Mouse (Mus musculus) gastrocnemius, adult 18-20 months (tissue): Measurements from ENCODE around the gene Six2. TPM values are rescaled to one million over a fixed set of nuclear protein-coding genes. Genes with fewer than 3 reads are reported as not detected.

Experiments used
- DNase-seq: peaks from one replicate; pipeline ENCODE4 v3.0.0; 2021; ENCODE audit warnings: low spot score
- long read RNA-seq, 2 experiments: library from polyadenylated mRNA; stranded (forward); transcript quantifications; one replicate each; pipeline ENCODE4 v2.0.0; 2021
- total RNA-seq, 2 experiments: library from RNA; stranded (reverse); gene quantifications; 2 replicates each; pipeline ENCODE4 v1.2.3; 2021

Gene Six2
- total RNA-seq = 10 to 100 TPM; 16.8 to 22.2 TPM
- long read RNA-seq, experiment 1, transcript Six2-202 (2 exons, 2,119 nt) = major isoform, 64 of 75 reads
- long read RNA-seq, experiment 1, partial matches to known transcripts = 3 of 75 reads
- long read RNA-seq, experiment 1, other reads (novel, unspliced or antisense) = 8 of 75 reads
- long read RNA-seq, experiment 2, transcript Six2-202 (2 exons, 2,119 nt) = major isoform, 41 of 49 reads
- long read RNA-seq, experiment 2, partial matches to known transcripts = 4 of 49 reads
- long read RNA-seq, experiment 2, other reads (novel, unspliced or antisense) = 4 of 49 reads

- peak; percentile 77 for DNase-seq
Observed at GRCm38 (mm10) chr17:85688236-85688910, at the start of gene Six2. Six2 (minus strand) TSS chr17:85688274.

DNA sequence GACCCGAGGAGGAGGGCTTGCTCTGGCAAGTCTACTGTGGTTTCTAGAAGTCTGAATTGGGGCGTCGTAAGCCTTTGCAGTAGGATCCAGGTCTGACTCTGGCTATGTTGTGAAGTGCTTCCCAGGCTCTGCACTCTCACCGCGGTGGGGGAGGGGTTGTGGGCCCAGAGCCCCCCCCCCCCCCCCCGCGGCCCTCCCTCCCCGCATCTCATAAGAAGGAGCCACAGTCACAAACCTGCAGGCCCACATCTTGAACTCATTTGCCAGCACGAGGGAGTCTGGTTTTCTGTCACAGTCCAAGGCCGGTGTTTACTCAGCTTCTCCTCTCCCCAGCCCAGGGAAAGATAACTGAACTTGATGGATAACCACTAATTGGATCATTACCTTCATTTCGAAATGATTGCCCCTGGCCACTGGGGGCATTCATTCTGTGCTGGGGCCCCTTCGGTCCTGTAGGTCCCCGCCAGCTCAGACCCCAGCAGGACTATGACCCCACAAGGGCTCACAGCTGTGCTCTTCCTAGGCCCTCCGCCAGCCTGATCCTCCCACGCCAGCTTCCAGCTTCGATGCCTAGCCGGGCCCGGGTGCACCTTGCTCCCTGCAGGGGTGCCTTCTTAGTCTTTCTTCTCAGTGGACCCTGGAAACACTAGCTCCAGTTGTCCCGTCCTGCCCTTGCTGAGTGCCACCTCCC lies 49.2 kb upstream of the Six2 start:
- DNase-seq = no peak

DNA sequence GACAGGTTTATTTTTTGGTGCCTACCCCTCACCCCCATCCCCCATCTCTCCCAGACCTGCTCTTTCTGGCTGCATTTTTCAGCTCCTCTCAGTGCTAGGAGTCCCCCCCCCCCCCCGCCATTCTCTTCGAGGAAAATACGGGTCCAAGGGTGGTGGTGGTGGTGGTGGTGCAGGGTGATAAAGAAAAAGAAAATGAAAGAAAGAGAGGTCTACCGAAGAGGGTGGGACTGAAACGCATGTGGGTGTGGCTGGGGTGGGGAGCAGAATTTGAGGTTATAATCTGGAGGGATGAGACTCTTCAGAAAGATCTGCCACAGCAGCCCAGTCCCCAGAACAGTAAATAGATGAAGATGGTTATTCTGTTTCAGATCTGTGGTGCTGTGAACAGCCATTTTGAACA lies 43.3 kb upstream of the Six2 start:
- no peak for DNase-seq

DNA sequence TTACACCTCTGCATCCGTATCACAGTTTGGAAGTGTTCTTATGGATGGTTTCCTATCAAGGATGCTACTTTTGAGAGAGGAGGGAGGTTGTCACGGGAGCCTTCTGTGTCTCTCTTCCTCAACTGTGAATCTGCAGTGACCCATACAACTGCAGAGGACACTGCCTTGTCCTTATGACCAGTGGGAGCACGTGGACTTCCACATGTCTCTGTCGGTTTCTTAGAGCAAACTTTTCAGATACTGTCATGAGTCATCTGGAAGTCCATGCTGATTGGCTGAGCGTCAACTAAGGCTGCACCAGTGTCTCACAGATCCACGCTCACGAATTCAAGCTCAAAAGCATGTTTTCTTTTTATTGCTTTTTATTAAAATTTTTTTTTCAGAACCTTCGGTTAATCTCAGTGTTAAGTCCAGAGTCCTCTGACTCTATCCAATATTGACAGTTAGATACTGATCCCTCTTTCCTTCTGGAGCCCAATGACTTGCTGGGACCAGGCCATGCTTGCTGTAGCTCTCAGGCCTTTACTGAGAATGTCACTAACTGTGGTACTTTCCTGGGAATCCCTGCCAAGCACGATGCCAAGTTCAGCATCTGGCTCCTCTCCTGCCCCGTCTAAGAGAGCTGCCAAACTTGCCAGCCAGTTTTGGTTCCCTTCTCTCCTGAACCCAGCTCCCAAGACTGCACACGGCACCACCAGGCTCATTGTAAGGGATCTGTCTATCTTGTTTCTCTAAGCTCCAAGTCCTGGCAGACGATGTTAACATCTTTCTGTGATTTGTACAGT lies 42.3 kb upstream of the Six2 start:
- DNase-seq = no peak

DNA sequence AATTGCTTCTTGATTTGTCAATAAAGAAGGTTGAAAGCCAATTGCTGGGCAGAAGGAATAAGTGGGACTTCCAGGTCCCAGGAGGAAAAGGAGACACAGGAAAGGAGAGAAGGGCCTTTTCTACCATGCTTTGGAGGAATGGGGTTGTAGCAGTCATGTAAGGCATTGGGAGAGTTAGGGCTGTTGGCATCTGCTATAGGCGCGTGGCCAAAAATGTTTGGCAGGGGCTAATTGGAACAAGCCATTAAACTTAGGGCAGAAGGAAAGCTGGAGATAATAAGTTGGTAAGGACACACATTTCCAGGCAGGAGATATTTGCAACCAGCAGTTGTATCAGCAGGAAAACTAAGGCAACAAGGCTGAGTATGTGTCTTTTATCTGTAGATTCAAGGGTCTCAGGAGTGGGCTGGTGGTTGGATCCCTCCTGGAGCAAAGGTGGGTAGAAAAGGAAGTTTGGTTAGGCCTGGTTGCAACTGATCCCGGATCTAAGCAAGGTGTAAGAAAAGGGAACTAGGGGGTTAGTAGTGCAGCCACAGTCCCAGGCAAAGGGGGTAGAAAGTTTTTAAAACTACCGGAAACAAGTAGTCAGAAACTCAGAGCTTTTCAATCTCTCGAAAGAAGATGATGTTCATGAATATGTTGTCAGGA lies 40.1 kb upstream of the Six2 start:
- DNase-seq = peak; percentile 22

GRCm38 (mm10) chr17:85725988-85726387 lies 37.9 kb upstream of the Six2 start:
- no peak for DNase-seq

DNA sequence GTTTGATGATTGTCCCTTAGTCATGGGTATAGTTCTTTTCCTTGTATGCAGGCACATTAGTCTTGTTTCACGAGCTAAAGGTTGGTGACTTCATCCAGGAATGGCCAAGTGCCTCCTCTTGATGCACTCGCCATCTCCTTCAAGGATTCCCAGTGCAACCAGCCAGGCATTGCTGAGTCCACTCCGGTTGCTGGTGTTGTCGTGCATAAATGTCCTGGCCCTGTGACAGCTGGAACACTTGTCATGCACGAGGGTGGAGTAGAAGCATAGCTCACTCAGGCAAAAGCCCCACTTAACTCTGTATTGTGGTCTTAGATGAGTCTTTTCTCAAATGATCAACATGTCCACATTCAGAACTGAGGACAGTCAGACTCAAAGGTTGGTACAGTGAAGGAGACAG lies 35.1 kb upstream of the Six2 start:
- peak; percentile 13 for DNase-seq

- DNase-seq = no peak
Observed at GRCm38 (mm10) chr17:85717266-85717665, 29.2 kb upstream of the Six2 start.

GRCm38 (mm10) chr17:85715784-85716183 lies 27.7 kb upstream of the Six2 start:
- no peak for DNase-seq

GRCm38 (mm10) chr17:85714370-85714769 lies 26.3 kb upstream of the Six2 start:
- DNase-seq = no peak

DNA sequence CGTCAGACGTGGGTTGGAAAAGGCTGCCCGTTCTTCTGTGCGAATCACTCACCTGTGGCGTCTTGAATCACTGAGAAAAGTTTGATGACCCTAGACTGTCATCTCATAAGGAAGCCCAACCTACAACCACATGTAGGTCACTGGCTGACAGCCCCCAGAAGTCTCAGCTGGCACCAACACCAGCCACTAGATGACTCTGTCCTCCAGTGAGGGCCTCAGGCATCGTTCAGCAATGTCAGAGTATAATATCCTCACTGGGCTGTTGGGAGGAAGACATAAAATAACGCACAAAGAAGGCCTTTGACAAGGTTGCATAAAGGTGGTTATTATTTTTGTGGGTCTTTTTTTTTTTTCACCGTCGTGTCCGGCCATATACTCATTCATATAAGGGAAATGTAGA lies 24.8 kb upstream of the Six2 start:
- no peak for DNase-seq

DNA sequence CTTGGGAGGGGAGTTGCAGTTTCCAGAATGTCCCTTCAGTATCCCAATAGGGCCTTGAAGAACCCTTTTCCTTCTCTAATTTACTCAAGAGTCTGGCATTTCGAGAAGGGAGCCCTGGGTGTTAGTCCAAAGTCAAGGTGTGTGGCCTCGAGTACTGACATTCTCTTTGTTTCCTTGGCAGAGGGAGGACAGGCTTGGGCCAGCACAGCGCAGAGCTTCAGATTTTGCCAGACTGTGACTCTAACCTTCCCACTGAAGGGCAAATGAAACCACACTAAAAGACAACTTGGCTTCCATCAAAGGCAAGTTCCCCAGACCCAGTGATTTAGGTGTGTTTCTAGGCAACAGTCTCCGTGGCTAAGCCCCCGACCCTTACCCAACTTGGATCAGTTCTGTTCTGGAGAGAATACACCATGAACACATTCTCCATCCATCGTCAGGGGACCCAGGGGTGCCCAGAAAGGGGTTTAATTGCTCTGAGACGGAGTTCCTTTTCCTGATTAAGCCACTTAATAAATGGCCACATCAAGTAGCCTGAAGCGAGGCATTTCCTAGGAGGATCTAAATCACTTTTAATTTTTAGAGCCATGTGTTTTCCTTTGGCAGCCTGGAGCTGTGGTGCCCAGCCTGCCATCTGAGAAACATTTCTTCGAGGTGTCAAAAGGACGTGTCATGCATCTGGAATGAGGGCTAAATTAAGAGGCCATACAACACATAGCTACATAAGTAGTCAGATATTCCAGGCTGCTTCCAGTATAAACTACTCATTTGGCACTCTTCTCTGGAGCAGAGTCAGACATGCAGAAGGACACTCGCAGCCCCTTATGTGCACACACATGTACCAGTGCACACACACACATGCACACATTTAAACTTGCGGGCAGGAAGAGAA lies 16.5 kb upstream of the Six2 start:
- no peak for DNase-seq

DNA sequence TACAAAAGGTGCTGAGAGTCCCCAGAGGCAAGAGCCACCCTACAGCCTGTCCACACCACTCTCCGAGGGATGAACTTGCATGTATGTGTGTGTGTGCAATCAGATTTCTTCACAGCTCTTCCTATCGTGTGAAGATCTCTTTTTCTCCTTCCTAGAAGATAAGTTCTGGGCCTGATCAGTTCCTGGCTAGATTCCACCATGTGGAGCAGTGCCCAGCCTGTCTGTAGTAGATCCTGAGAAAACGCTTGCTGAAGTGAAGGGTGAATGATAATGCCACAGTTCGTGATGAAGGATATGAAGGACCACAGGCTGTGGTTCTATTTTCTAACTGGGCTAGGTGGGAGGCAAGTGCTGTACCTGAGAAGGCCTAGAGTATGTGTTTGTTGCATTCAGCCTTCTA lies 12.0 kb upstream of the Six2 start:
- no peak for DNase-seq

- DNase-seq = no peak
Observed at GRCm38 (mm10) chr17:85698643-85699042, 10.6 kb upstream of the Six2 start.

GRCm38 (mm10) chr17:85697976-85698375 lies 9.9 kb upstream of the Six2 start:
- DNase-seq = no peak

DNA sequence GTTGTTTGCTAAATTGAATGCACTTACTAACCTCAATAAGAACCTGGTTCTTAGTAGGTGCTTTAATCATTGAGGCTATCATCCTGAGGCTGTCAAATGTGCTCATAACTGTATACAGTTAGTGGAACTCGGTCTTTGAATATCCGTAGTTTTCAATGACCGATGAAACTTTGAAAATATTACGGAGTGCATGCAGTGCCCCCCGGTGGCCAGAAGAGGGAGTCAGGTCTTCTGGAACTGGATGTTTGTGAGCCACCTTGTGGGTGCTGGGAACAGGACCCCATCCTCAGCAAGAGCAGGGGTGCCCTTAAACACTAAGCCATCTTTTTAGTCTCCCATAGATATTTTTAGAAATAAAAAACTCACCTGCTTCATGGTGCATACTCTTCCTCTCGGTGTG lies 6.4 kb upstream of the Six2 start:
- DNase-seq = no peak

- DNase-seq = no peak
Observed at GRCm38 (mm10) chr17:85693101-85693500, 5.0 kb upstream of the Six2 start.

- no peak for DNase-seq
Observed at GRCm38 (mm10) chr17:85692594-85692993, 4.5 kb upstream of the Six2 start.

DNA sequence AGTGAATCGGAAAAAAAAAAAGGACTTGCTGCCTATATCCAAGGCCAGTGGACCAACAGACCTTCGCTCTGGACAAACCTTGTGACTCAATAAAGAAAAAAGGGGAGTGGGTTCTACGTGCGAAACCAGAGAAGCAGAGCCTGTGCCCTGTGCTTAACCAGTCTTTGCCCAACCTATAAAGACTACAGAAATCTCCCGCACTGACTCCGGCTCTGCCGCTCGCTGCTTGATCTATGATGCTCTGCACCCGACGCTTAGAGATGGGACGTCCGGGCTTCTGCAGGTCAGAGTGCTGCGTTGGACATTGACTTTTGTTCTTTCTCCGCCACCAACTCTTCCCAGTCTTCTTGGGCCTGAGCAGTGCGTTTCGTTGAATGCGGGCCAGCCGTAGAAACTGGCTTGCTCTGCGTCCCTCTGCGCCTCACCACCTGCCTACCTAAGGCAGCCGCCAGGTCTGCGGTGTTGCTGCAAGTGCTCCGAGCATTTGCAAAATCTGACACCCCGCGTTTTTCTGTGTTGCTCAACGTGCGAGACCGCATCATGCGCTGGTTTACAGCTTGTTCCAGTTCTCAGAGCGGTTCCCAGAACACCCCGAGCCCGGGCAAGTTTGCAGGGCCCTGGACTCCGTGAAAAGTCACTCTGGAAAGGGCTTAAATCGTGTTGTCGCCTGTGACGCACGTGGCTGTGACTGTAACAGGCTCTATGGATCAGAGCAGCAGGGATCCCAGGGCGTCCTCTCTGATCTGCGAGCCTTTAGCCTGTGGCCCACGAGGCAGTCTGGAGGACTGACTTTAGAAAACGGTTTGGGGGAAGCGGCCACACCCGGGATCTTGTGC lies 3.8 kb upstream of the Six2 start:
- DNase-seq = no peak

GRCm38 (mm10) chr17:85690969-85691335 lies 2.9 kb upstream of the Six2 start:
- no peak for DNase-seq
